Mouse (Mus musculus): ENCODE measurements around the gene Sstr5. TPM values are rescaled to one million over a fixed set of nuclear protein-coding genes. Genes with fewer than 3 reads are reported as not detected.

Sstr5 gene
- not detected for total RNA-seq (2021)
- long read RNA-seq, experiment 1: 0 reads
- long read RNA-seq, experiment 2: 0 reads

- intact Hi-C loops (cut with DNase I; ENCODE audit: low total_unique reads): no loop called here
- DNase-seq: no peak
Observed at GRCm38 (mm10) chr17:25497013-25497412, at the start of gene Sstr5. TSS of gene Sstr5 (minus strand) at chr17:25497288.

GRCm38 (mm10) chr17:25541768-25542167 lies 44.7 kb upstream of the Sstr5 start:
- no peak for DNase-seq
- intact Hi-C loops (cut with DNase I; ENCODE audit: low total_unique reads): no loop called here

- no peak for DNase-seq
- intact Hi-C loops (cut with DNase I; ENCODE audit: low total_unique reads): no loop called here
Observed at GRCm38 (mm10) chr17:25540731-25541130, 43.6 kb upstream of the Sstr5 start.

- peak; percentile 64 for DNase-seq
- intact Hi-C loops (cut with DNase I; ENCODE audit: low total_unique reads): no loop called here
Observed at GRCm38 (mm10) chr17:25538945-25539875, 42.1 kb upstream of the Sstr5 start.

GRCm38 (mm10) chr17:25530357-25531022 lies 33.4 kb upstream of the Sstr5 start:
- peak; percentile 17 for DNase-seq
- intact Hi-C loops (cut with DNase I; ENCODE audit: low total_unique reads): no loop called here

- no peak for DNase-seq
- intact Hi-C loops (cut with DNase I; ENCODE audit: low total_unique reads): no loop called here
Observed at GRCm38 (mm10) chr17:25522080-25522479, 25.0 kb upstream of the Sstr5 start.

- intact Hi-C loops (cut with DNase I; ENCODE audit: low total_unique reads): no loop called here
Observed at GRCm38 (mm10) chr17:25520492-25520891, 23.4 kb upstream of the Sstr5 start.

GRCm38 (mm10) chr17:25519511-25519910 lies 22.4 kb upstream of the Sstr5 start:
- peak; percentile 33 for DNase-seq
- intact Hi-C loops (cut with DNase I; ENCODE audit: low total_unique reads): no loop called here

More at GRCm38 (mm10) chr17:25520492-25520891, 23.4 kb upstream of the Sstr5 start:
- no peak for DNase-seq

- DNase-seq: peak; percentile 43
- intact Hi-C loops (cut with DNase I; ENCODE audit: low total_unique reads): no loop called here
Observed at GRCm38 (mm10) chr17:25518144-25518543, 21.1 kb upstream of the Sstr5 start.

- no peak for DNase-seq
- intact Hi-C loops (cut with DNase I; ENCODE audit: low total_unique reads): no loop called here
Observed at GRCm38 (mm10) chr17:25516315-25516714, 19.2 kb upstream of the Sstr5 start.

GRCm38 (mm10) chr17:25514055-25514454 lies 17.0 kb upstream of the Sstr5 start:
- DNase-seq: no peak
- intact Hi-C loops (cut with DNase I; ENCODE audit: low total_unique reads): no loop called here

- intact Hi-C loops (cut with DNase I; ENCODE audit: low total_unique reads): no loop called here
- DNase-seq: no peak
Observed at GRCm38 (mm10) chr17:25511876-25512275, 14.8 kb upstream of the Sstr5 start.

GRCm38 (mm10) chr17:25510074-25510830 lies 13.2 kb upstream of the Sstr5 start:
- DNase-seq: peak; percentile 48
- intact Hi-C loops (cut with DNase I; ENCODE audit: low total_unique reads): no loop called here

GRCm38 (mm10) chr17:25508860-25509577 lies 11.9 kb upstream of the Sstr5 start:
- intact Hi-C loops (cut with DNase I; ENCODE audit: low total_unique reads): no loop called here
- DNase-seq: peak; percentile 75

GRCm38 (mm10) chr17:25507799-25508198 lies 10.7 kb upstream of the Sstr5 start:
- peak; percentile 68 for DNase-seq
- intact Hi-C loops (cut with DNase I; ENCODE audit: low total_unique reads): loop anchor here (2.0 kb wide), 1 partner anchor 31 kb away; no protein-coding TSS in a partner anchor

- intact Hi-C loops (cut with DNase I; ENCODE audit: low total_unique reads): no loop called here
- no peak for DNase-seq
Observed at GRCm38 (mm10) chr17:25502599-25502998, 5.5 kb upstream of the Sstr5 start.

GRCm38 (mm10) chr17:25482092-25482491 lies 15.0 kb downstream of the Sstr5 start:
- DNase-seq: no peak
- intact Hi-C loops (cut with DNase I; ENCODE audit: low total_unique reads): no loop called here

GRCm38 (mm10) chr17:25480820-25481219 lies 16.3 kb downstream of the Sstr5 start:
- intact Hi-C loops (cut with DNase I; ENCODE audit: low total_unique reads): no loop called here
- no peak for DNase-seq

GRCm38 (mm10) chr17:25480152-25480551 lies 16.9 kb downstream of the Sstr5 start:
- intact Hi-C loops (cut with DNase I; ENCODE audit: low total_unique reads): no loop called here
- DNase-seq: no peak
